Mouse (Mus musculus) bone marrow macrophage, adult 2 months (primary cell): Measurements from ENCODE around the gene Prrt1.

Experiments used
- CTCF ChIP-seq: IDR thresholded peaks from 2 replicates; pipeline ENCODE4 v1.5.1; 2012; ENCODE audit warnings: low read depth, mild to moderate bottlenecking, low read length, moderate library complexity
- POLR2A ChIP-seq: IDR thresholded peaks from 2 replicates; pipeline ENCODE4 v1.6.1; 2012; ENCODE audit warnings: mild to moderate bottlenecking, low read depth, low read length, borderline replicate concordance

- TF ChIP-seq POLR2A (no peak), CTCF (no peak)
Observed at GRCm38 (mm10) chr17:34601796-34602195, 27.5 kb upstream of the Prrt1 start.
